Mouse (Mus musculus) liver, adult 2 months (tissue): ENCODE results near the gene Asb1. TPM values are rescaled to one million over a fixed set of nuclear protein-coding genes. Genes with fewer than 3 reads are reported as not detected.
A peak's percentile ranks its signal among the peaks of the same experiment; 100 is the strongest.

Source experiments
- DNase-seq: peaks from one replicate; pipeline ENCODE4 v3.0.0-alpha.2; 2011; ENCODE audit warnings: low read depth, low spot score; ENCODE audit errors: extremely low read depth
- H3K27ac ChIP-seq: fragments of 200-500 bp; replicated peaks from 2 replicates; pipeline ENCODE4 v1.5.1; 2012; ENCODE audit warnings: low read depth, mild to moderate bottlenecking, control low read depth, inconsistent platforms, low read length; ENCODE audit not compliant: insufficient read depth
- H3K27me3 ChIP-seq: fragments of 200-500 bp; 2 replicates; pipeline ENCODE4 v1.6.1; 2012; ENCODE audit warnings: mild to moderate bottlenecking, moderate library complexity, low read length, inconsistent platforms; ENCODE audit not compliant: control insufficient read depth, insufficient read depth
- H3K36me3 ChIP-seq: fragments of 200-500 bp; 2 replicates; pipeline ENCODE4 v1.6.1; 2012; ENCODE audit warnings: low read length, inconsistent platforms; ENCODE audit not compliant: control insufficient read depth, insufficient read depth
- H3K4me1 ChIP-seq: fragments of 200-500 bp; 2 replicates; pipeline ENCODE4 v1.6.1; 2011; ENCODE audit warnings: low read length; ENCODE audit not compliant: control insufficient read depth, insufficient read depth
- H3K4me3 ChIP-seq: fragments of 200-500 bp; 2 replicates; pipeline ENCODE4 v1.5.1; 2011; ENCODE audit warnings: low read depth, mild to moderate bottlenecking, control low read depth, low read length, moderate library complexity; ENCODE audit not compliant: insufficient read depth
- H3K79me2 ChIP-seq: fragments of 200-500 bp; 2 replicates; pipeline ENCODE4 v1.6.1; 2012; ENCODE audit warnings: inconsistent platforms, mild to moderate bottlenecking, low read length, moderate library complexity; ENCODE audit not compliant: control insufficient read depth, insufficient read depth
- H3K9ac ChIP-seq: fragments of 200-500 bp; 2 replicates; pipeline ENCODE4 v1.6.1; 2012; ENCODE audit warnings: low read depth, mild to moderate bottlenecking, control low read depth, inconsistent platforms, low read length
- CTCF ChIP-seq: fragments of 200-500 bp; IDR thresholded peaks from 2 replicates; pipeline ENCODE4 v1.5.1; 2011; ENCODE audit warnings: low read depth, low read length, control low read depth
- POLR2A ChIP-seq: fragments of 200-500 bp; IDR thresholded peaks from 2 replicates; pipeline ENCODE4 v1.6.1; 2011; ENCODE audit warnings: low read length, control low read depth; ENCODE audit not compliant: insufficient read depth; ENCODE audit errors: extremely low read depth
- WGBS: fragments of 180-500 bp; shearing (Covaris S2); methylation state at CpG from one replicate; pipeline ENCODE4 v1.1.7; 2018; 5-methylcytosine and 5-hydroxymethylcytosine counted together
- polyA plus RNA-seq: library from polyadenylated mRNA; depleted of rRNA; stranded (reverse); fragments of >200 nt; gene quantifications from 2 replicates; pipeline ENCODE4 v1.2.3, GENCODE M21; 2012
- total RNA-seq: library from RNA; depleted of rRNA; stranded (reverse); fragments of >200 nt; gene quantifications from 2 replicates; pipeline ENCODE4 v1.2.3, GENCODE M21; 2014

The Asb1 gene
- total and polyA plus RNA-seq, 2 experiments = 3.5 to 4.6 TPM

GRCm38 (mm10) chr1:91537786-91538569 is 2.4 kb upstream of the Asb1 start:
- Histone ChIP-seq H3K9ac (no peak overlapping the region), H3K27me3 (no peaks in the 10 kb centered on the region), H3K4me3 (no peak overlapping the region), H3K36me3 (no peaks in the 10 kb centered on the region), H3K27ac (no peak overlapping the region), H3K4me1 (peaks cover 11% of the 10 kb centered on the region), H3K79me2 (peaks cover 17% of the 10 kb centered on the region; the same call in 1 of the 2 replicates)
- DNase-seq = no peak
- TF ChIP-seq CTCF (no peak), POLR2A (no peak)
- 76% methylated on average over 22 of the region's 22 CpGs for WGBS

GRCm38 (mm10) chr1:91538570-91538929 is 1.8 kb upstream of the Asb1 start:
- H3K27ac ChIP-seq = no peak overlapping the region
- no peak overlapping the region for H3K9ac ChIP-seq
- TF ChIP-seq CTCF = no peak
- no peak for TF ChIP-seq POLR2A
- H3K36me3 ChIP-seq = no peaks in the 10 kb centered on the region
- H3K79me2 ChIP-seq = peaks cover 17% of the 10 kb centered on the region; the same call in 1 of the 2 replicates
- WGBS = 100% methylated on average over 1 of the region's 1 CpGs
- peaks cover 11% of the 10 kb centered on the region for H3K4me1 ChIP-seq
- DNase-seq = no peak
- no peaks in the 10 kb centered on the region for H3K27me3 ChIP-seq
- H3K4me3 ChIP-seq = no peak overlapping the region

- H3K79me2 ChIP-seq = peaks cover 17% of the 10 kb centered on the region; the same call in 1 of the 2 replicates
- no peak overlapping the region for H3K9ac ChIP-seq
- H3K27me3 ChIP-seq = no peaks in the 10 kb centered on the region
- no peak overlapping the region for H3K27ac ChIP-seq
- H3K36me3 ChIP-seq = no peaks in the 10 kb centered on the region
- H3K4me3 ChIP-seq = no peak overlapping the region
- H3K4me1 ChIP-seq = peaks cover 11% of the 10 kb centered on the region
- DNase-seq = no peak
- TF ChIP-seq POLR2A (no peak), CTCF (no peak)
- 51% methylated on average over 6 of the region's 6 CpGs for WGBS
Observed at GRCm38 (mm10) chr1:91539246-91539645, 1.1 kb upstream of the Asb1 start.

- 0 out of 2 replicates have a peak, but pooled peaks cover 2% of the 10 kb centered on the region for H3K36me3 ChIP-seq
- TF ChIP-seq POLR2A (no peak), CTCF (no peak)
- peaks cover 11% of the 10 kb centered on the region for H3K4me1 ChIP-seq
- peak overlapping the region; percentile 81 for H3K27ac ChIP-seq
- H3K9ac ChIP-seq = peak overlapping the region; percentile 76
- DNase-seq = peak; percentile 49
- 2% methylated on average over 22 of the region's 22 CpGs for WGBS
- H3K79me2 ChIP-seq = peaks cover 17% of the 10 kb centered on the region; the same call in 1 of the 2 replicates
- H3K4me3 ChIP-seq = peak overlapping the region; percentile 85
- no peaks in the 10 kb centered on the region for H3K27me3 ChIP-seq
Observed at GRCm38 (mm10) chr1:91539704-91540270, 557 bp upstream of the Asb1 start.

- Histone ChIP-seq H3K27me3 (no peaks in the 10 kb centered on the region), H3K36me3 (peaks cover 7% of the 10 kb centered on the region), H3K4me1 (peaks cover 11% of the 10 kb centered on the region), H3K27ac (peak overlapping the region; percentile 37), H3K4me3 (peak overlapping the region; percentile 85), H3K79me2 (peaks cover 17% of the 10 kb centered on the region; the same call in 1 of the 2 replicates), H3K9ac (peak overlapping the region; percentile 77)
- WGBS = 13% methylated on average over 15 of the region's 15 CpGs
- no peak for TF ChIP-seq POLR2A
- TF ChIP-seq CTCF = no peak
- DNase-seq = peak; percentile 28
Observed at GRCm38 (mm10) chr1:91541042-91541592, 773 bp downstream of the Asb1 start.

- WGBS = 77% methylated on average over 4 of the region's 4 CpGs
- no peak overlapping the region for H3K4me3 ChIP-seq
- no peak for DNase-seq
- peaks cover 11% of the 10 kb centered on the region for H3K4me1 ChIP-seq
- peaks cover 17% of the 10 kb centered on the region; the same call in 1 of the 2 replicates for H3K79me2 ChIP-seq
- no peaks in the 10 kb centered on the region for H3K27me3 ChIP-seq
- no peak overlapping the region for H3K27ac ChIP-seq
- TF ChIP-seq CTCF (no peak), POLR2A (no peak)
- H3K36me3 ChIP-seq = peaks cover 17% of the 10 kb centered on the region
- H3K9ac ChIP-seq = no peak overlapping the region
Observed at GRCm38 (mm10) chr1:91543974-91544373, 3.6 kb downstream of the Asb1 start.
